Mouse (Mus musculus) frontal cortex, adult (tissue): ENCODE data around the gene Nacc1.

Source experiments
- ATAC-seq: cut with Nextera tagmentation; 2 replicates; pipeline ENCODE4 v1.9.2; 2017; ENCODE audit warnings: mild to moderate bottlenecking, moderate library complexity, mixed read lengths; ENCODE audit not compliant: low TSS enrichment

Gene Nacc1

GRCm38 (mm10) chr8:84687705-84688100 is at the start of gene Nacc1:
TSS of gene Nacc1 (minus strand) at chr8:84687862.
- peak; percentile 84 for ATAC-seq

- no peak for ATAC-seq
Observed at GRCm38 (mm10) chr8:84736521-84736920, 48.9 kb upstream of the Nacc1 start.

GRCm38 (mm10) chr8:84735597-84735996 is 47.9 kb upstream of the Nacc1 start:
- ATAC-seq, result no peak

GRCm38 (mm10) chr8:84734680-84735079 is 47.0 kb upstream of the Nacc1 start:
- ATAC-seq, result no peak

- no peak for ATAC-seq
Observed at GRCm38 (mm10) chr8:84733959-84734358, 46.3 kb upstream of the Nacc1 start.

GRCm38 (mm10) chr8:84732996-84733395 is 45.3 kb upstream of the Nacc1 start:
- ATAC-seq, result no peak

GRCm38 (mm10) chr8:84732545-84732944 is 44.9 kb upstream of the Nacc1 start:
- ATAC-seq, result peak; percentile 32

GRCm38 (mm10) chr8:84731371-84732177 is 43.9 kb upstream of the Nacc1 start:
- no peak for ATAC-seq

- ATAC-seq, result peak; percentile 7; the same call in 1 of the 2 replicates
Observed at GRCm38 (mm10) chr8:84730541-84731370, 43.1 kb upstream of the Nacc1 start.

GRCm38 (mm10) chr8:84729921-84730362 is 42.3 kb upstream of the Nacc1 start:
- 0 out of 2 replicates have a peak, but pooled peaks have one; percentile 0 for ATAC-seq

- no peak for ATAC-seq
Observed at GRCm38 (mm10) chr8:84728474-84728873, 40.8 kb upstream of the Nacc1 start.

- peak; percentile 32; the same call in 1 of the 2 replicates for ATAC-seq
Observed at GRCm38 (mm10) chr8:84725941-84726259, 38.2 kb upstream of the Nacc1 start.

- no peak for ATAC-seq
Observed at GRCm38 (mm10) chr8:84725246-84725940, 37.7 kb upstream of the Nacc1 start.

- ATAC-seq, result no peak
Observed at GRCm38 (mm10) chr8:84724683-84725082, 37.0 kb upstream of the Nacc1 start.

GRCm38 (mm10) chr8:84723571-84723900 is 35.9 kb upstream of the Nacc1 start:
- peak; percentile 14; the same call in 1 of the 2 replicates for ATAC-seq

GRCm38 (mm10) chr8:84722850-84723570 is 35.3 kb upstream of the Nacc1 start, which contains the start of gene G430095P16Rik:
TSS of gene G430095P16Rik (plus strand) at chr8:84723007.
- peak; percentile 53 for ATAC-seq

GRCm38 (mm10) chr8:84722530-84722849 is 34.8 kb upstream of the Nacc1 start:
- no peak for ATAC-seq

GRCm38 (mm10) chr8:84718959-84719690 is 31.5 kb upstream of the Nacc1 start:
- no peak for ATAC-seq

GRCm38 (mm10) chr8:84718476-84718875 is 30.8 kb upstream of the Nacc1 start:
- ATAC-seq, result no peak

- no peak for ATAC-seq
Observed at GRCm38 (mm10) chr8:84716790-84717189, 29.1 kb upstream of the Nacc1 start.

GRCm38 (mm10) chr8:84715893-84716468 is 28.3 kb upstream of the Nacc1 start:
- ATAC-seq, result no peak
